Mouse (Mus musculus): Measurements from ENCODE around the gene Trio.

The Trio gene

GRCm38 (mm10) chr15:27993528-27993927, 32.1 kb downstream of the Trio start:
- no peak for DNase-seq (ENCODE audit: extremely low read depth, low read depth, low spot score)

- no peak for DNase-seq (ENCODE audit: extremely low read depth, low read depth, low spot score)
Observed at GRCm38 (mm10) chr15:27992596-27992995, 33.1 kb downstream of the Trio start.

GRCm38 (mm10) chr15:27991892-27992593, 33.6 kb downstream of the Trio start:
- DNase-seq (ENCODE audit: extremely low read depth, low read depth, low spot score) = no peak

- no peak for DNase-seq (ENCODE audit: extremely low read depth, low read depth, low spot score)
Observed at GRCm38 (mm10) chr15:27991066-27991701, 34.5 kb downstream of the Trio start.

- DNase-seq (ENCODE audit: extremely low read depth, low read depth, low spot score) = no peak
Observed at GRCm38 (mm10) chr15:27987979-27988378, 37.7 kb downstream of the Trio start.

GRCm38 (mm10) chr15:27984881-27985280, 40.8 kb downstream of the Trio start:
- DNase-seq (ENCODE audit: extremely low read depth, low read depth, low spot score) = no peak

- DNase-seq (ENCODE audit: extremely low read depth, low read depth, low spot score) = no peak
Observed at GRCm38 (mm10) chr15:27981764-27982500, 43.7 kb downstream of the Trio start.

GRCm38 (mm10) chr15:27981258-27981657, 44.4 kb downstream of the Trio start:
- no peak for DNase-seq (ENCODE audit: extremely low read depth, low read depth, low spot score)

- DNase-seq (ENCODE audit: extremely low read depth, low read depth, low spot score) = no peak
Observed at GRCm38 (mm10) chr15:27980436-27980835, 45.2 kb downstream of the Trio start.

- DNase-seq (ENCODE audit: extremely low read depth, low read depth, low spot score) = no peak
Observed at GRCm38 (mm10) chr15:27976950-27977349, 48.7 kb downstream of the Trio start.

GRCm38 (mm10) chr15:27976366-27976765, 49.3 kb downstream of the Trio start:
- DNase-seq (ENCODE audit: extremely low read depth, low read depth, low spot score) = no peak

- no peak for DNase-seq (ENCODE audit: extremely low read depth, low read depth, low spot score)
Observed at GRCm38 (mm10) chr15:27974637-27975036, 51.0 kb downstream of the Trio start.

- no peak for DNase-seq (ENCODE audit: extremely low read depth, low read depth, low spot score)
Observed at GRCm38 (mm10) chr15:27968183-27968582, 57.5 kb downstream of the Trio start.

- DNase-seq (ENCODE audit: extremely low read depth, low read depth, low spot score) = no peak
Observed at GRCm38 (mm10) chr15:27967128-27967876, 58.3 kb downstream of the Trio start.

GRCm38 (mm10) chr15:27964877-27965276, 60.8 kb downstream of the Trio start:
- DNase-seq (ENCODE audit: extremely low read depth, low read depth, low spot score) = no peak

- no peak for DNase-seq (ENCODE audit: extremely low read depth, low read depth, low spot score)
Observed at GRCm38 (mm10) chr15:27963506-27963905, 62.1 kb downstream of the Trio start.

- DNase-seq (ENCODE audit: extremely low read depth, low read depth, low spot score) = no peak
Observed at GRCm38 (mm10) chr15:27960642-27961041, 65.0 kb downstream of the Trio start.

GRCm38 (mm10) chr15:27957867-27958266, 67.8 kb downstream of the Trio start:
- no peak for DNase-seq (ENCODE audit: extremely low read depth, low read depth, low spot score)

GRCm38 (mm10) chr15:27955614-27956013, 70.0 kb downstream of the Trio start:
- DNase-seq (ENCODE audit: extremely low read depth, low read depth, low spot score) = no peak

- no peak for DNase-seq (ENCODE audit: extremely low read depth, low read depth, low spot score)
Observed at GRCm38 (mm10) chr15:27954356-27954755, 71.3 kb downstream of the Trio start.

GRCm38 (mm10) chr15:27953570-27953969, 72.1 kb downstream of the Trio start:
- no peak for DNase-seq (ENCODE audit: extremely low read depth, low read depth, low spot score)
